Mouse (Mus musculus) layer of hippocampus, adult 8-10 months (tissue): ENCODE measurements at regions not wholly inside any gene's neighbourhood (a gene's known extent, or its start where the extent isn't known, plus 50 kb on each side); places are given as distances from the start of the nearest gene placed in this dataset.

Experiments
- DNase-seq, 2 experiments: peaks; one replicate each; pipeline ENCODE4 v3.0.0; 2022; ENCODE audit warnings: low spot score in 2 of 2

DNA sequence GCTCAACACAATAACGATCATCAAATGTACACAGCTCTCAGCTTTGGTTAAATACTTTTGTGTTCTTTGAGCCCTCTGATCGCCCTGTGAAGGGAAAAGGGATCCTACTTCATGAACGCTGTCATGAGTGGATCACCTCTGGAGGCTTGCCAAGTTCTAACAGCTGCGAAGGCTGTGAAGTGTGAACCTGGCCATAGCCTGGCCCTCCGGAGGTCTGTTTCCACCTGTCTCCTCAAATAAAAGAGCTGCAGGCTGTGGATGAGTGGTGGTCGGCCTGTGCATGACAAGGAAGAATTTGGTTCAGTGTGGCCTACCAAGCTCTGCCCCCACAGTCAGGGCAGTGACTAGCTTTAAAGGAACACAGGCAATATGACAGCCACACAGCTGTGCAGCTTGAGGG, 122.0 kb downstream of the Gm12728 start:
- no peak for DNase-seq

DNA sequence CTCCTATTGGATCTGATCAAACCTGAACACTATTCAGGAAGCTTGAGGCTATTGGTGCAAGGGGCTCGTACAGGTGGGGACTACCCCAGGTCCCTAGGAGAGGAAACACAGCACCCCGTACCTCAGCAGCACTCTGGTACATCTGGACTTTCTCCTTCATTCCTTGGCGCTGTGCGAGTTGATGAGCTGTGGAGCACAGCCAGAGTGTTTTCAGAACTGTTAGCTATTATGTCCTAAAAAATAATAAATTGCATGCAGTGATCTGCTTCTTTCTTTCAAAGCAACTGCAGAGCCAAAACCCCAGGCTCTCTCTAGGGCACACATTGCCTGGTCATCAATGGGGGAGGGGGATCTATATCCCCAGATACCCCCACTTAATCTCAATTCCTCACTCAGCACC, 122.6 kb downstream of the Gm12728 start:
- DNase-seq: no peak

DNA sequence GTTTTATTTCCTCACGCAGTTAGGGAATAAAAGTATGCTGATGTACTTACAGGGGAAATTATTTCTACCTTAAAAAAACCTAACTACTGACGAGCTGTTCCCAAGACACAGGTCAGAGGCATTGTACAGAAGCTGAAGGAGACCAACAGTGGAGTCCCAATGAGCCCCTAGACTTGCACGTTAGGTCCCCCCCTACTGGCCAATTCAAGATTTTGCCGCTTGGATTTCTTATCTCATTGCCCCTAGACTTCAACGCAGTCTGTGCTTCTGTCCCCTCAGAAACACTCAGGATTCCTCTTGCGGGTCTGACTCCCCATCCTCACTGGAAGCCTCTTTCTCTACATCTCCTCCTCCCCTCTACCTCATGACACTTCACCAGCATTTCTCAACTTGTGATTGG, 125.3 kb downstream of the Gm12728 start:
- DNase-seq: peak; percentile 18 to 35

DNA sequence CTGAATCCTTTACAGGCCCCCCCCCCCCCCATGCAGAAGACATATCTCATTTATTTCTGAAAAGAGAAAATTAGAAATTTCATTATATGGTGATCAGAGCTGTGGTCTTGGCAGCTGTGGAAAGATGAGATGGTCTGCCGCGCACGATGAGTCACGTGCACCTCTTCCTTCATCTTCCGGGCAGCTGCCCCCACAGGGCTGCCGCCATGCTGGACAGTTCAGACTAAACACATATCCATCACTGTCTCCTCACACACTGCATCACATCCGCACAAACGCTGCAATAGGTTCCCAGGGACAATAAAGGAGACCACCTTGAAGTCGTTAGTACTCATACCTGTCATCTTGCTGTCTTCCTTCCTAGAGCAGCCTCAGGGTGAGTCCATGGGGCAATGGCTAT, 126.6 kb downstream of the Gm12728 start:
- no peak for DNase-seq

DNA sequence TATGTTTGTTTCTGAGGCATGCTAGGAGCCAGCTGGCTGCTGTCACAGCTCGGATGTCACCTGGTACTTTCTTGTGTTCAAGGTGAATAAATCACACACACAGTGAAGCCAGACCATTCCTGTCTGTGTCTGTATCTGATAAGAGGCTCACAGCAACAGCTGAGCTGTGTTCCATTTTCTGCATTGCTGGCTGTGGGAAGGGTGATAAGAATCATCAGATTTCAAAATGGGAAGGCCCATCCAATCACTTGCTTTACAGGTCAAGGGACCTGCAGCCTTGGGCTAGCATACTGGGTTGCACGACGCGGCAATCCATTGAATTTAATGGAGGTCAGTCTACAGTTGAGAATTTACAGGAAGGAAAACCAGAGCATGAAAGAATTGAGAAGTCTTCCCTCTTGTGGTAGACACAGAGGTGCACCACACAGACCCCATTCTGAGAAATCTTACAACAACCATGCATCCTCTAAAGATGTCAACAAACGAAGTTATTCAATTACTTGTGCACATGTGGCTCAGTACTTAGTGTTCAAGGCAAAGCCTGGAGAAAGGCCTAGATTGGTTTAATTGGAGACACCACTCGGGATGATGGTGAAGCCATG, 135.2 kb downstream of the Gm12728 start:
- DNase-seq: no peak

DNA sequence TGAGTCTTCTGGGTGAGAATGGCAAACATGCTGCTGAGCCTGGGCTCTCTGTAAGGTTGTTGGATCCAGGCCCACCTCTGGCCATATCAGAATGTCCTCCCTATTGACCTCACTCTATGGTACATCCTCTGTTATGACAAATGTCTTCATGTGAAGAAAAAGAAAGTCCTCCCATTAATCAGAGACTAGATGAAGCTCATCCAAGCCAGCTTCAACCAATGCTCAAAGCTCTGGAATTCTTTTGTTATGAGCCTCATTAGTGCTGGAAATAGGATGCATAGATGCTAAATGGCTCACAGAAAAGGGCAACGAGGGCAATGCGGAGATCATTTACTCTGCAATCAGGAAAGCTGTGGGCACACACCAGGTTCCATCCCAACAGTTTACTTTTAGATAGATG, 135.8 kb downstream of the Gm12728 start:
- no peak for DNase-seq

DNA sequence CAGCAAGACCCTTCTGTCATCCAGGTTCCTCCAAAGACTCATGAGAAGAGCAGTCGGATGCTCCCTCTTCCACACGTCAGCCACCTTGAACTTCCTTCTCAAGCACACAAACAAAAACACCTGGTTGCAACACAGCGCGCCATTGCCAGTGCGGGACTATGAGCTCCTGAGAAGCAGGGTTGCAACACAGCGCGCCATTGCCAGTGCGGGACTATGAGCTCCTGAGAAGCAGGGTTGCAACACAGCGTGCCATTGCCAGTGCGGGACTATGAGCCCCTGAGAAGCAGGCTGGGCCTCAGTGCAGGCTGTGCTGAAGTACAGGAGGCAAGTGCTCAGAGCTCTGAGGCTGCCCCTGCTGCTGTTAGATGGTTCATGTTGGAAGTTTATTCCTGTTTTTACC, 140.0 kb downstream of the Gm12728 start:
- DNase-seq: no peak

DNA sequence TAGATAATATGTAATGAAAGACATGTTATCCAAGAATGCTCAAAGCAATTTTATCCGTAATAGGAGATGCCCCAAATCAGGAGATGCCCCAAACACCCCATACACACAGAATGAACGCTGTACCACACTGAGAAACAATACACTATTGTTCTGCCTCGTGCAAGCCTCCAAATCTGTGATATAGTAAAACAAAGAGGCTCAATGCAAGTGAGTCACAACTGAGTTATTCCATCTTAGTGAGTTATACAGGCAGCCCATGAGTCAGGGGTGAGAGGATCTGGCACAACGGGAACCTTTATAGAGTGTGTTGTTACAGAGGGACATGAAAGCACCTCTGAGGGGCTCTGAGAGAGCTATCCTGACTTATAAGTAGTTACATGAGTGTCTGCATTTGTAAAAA, 145.3 kb downstream of the Gm12728 start:
- DNase-seq: no peak

DNA sequence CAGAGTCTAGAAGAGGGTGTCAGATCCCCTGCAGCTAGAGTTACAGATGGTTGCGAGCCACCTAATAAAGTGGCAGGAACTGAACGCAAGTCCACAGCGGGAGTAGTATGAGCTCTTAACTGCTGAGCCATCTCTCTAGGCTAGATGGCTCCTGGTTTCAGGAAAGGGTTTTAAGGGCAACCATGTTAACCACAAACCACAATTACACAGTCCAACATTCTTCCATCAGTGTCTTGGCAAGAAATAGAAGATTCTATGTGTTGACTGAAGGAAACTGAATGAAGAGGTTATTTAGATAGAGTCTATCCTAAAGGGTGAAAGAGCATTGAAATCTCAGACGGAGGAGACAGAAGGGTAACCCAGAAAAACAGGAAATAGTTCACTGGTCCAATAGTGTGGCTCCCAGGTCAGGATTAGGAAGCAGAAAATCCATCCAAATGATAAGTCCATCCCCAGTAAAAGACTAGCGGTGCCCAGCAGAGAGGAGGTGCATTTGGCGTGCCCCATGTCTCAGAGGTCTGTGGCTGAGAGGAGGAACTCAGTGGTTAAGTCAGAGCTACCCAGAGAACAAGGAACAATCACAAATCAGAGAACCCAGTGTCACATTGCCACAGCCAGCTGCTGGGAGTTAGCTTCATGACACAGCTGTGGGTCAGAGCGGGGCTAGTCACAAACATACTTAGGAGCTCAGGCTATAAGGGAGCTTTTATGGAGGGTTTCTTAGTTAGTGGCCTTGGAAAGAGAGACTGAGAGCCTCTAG, 147.3 kb downstream of the Gm12728 start:
- peak; percentile 14 to 15 for DNase-seq

DNA sequence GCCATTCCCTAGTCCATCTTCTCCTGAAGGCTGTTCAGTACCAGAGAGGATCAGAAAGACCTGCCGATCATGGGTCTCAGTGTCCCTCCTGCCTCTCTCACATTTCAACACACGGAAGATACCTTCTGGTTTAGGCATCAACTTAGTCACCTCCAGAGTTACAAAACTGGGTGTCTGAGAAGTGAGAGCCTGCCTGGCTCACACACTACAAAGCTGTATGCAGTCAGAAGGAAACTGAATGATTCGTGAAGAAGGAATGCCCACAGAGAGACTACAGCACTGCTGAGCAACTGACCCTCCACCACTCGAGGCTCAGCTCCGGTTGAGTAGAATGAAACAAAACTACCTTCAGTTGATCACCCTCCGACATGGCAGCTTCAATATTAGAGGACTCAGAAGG, 147.9 kb downstream of the Gm12728 start:
- DNase-seq: no peak

DNA sequence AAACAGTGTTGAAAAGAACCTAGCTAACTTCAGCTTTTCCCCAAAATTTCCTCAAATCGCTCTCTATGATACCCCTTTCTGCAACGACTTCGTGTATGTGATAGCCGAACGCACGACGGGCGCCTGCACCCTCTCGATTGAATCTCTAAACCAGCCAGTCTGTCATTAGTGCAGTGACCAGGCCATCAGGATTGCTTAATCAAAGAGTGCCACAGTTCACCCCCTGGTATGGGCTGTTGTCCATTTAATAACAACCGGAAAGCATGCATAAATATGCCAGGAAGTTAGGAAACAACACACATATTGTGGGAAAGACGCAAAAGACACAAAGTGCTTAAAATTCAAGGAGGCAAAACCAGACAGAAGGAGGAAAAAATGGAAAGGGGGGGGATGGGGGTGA, 149.2 kb downstream of the Gm12728 start:
- DNase-seq: no peak

DNA sequence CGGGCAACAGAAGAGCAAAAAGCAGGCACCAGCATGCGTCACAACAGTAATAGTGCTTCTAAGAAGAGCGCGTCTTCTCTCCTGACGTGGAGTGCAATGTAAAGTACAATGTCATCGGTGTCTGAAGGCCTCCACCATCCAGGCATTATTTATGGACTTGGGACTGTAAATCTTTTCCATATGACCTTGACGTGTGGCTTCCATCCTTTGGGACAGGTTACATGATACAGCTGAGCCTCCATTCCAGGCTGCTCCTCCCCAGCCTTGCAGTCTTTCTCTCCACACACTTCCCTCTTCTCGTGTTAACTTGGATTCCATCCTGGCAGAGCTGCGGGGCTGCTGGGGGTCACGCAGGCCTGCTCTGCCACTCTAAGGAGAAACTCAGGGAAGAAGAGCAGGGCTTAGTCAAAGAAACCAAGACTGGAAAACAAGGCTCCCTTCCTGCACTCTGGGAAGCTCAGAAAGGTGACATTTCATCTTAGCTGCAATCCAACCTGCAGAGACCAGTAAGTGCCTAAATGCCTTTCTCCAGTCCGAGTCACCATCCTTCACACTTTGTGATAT, 150.0 kb downstream of the Gm12728 start:
- DNase-seq: no peak

DNA sequence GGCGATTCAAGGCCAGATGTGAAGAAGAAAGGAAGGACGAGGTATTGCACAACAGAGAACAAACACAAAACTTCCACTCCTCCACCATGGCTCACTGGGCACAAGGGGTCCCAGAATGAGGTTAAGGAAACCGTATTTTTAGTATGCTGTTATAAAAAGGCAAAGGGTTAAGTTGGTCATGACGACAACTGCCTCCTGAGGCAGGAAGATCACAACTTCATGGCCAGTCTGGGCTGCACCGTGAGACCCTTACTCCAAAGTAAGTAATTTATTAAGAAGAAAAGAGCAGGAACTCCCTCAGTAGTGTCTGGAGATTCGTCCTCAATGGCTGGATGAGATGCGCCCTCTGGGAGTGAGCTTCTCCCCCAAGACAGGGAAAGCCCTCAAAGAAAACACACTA, 151.2 kb downstream of the Gm12728 start:
- no peak for DNase-seq

DNA sequence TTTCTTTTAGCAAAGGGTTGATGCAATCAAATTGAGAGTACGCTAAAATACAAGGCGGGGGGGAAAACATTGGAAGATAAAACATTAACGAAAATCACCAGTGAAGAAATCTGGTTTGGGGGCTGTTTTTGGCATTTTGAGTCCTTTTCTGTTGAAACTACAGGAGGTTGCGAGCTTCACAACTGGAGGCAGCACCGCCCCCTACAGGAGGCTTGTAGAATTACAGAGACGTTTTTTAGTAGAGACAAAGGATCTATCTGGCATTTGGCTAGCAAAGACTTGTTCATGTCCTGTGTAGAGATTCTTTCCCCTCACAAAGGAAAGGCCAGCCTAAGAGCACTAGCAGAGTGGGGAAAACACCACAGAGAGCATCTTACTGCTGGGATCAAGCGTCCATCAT, 152.1 kb downstream of the Gm12728 start:
- DNase-seq: peak; percentile 7 to 28

DNA sequence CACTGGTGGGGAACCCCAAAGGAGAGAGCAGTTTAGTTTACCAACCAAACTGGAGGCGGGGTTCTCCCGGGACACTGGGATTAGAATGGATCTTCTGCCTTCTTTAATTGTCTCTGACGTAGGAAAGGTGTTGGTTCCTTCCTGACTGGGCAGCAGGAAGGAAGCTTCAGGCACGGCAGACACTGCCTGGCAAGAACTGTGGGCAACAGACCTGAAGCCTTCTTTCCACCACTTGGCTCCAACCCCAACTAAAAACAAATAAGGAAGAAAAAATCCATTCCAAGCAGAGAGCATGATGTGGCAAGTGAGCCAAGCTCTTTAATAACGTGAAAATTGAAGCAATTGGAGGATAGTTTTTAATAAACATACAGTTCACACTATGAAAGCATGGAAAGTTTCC, 155.3 kb downstream of the Gm12728 start:
- no peak for DNase-seq

DNA sequence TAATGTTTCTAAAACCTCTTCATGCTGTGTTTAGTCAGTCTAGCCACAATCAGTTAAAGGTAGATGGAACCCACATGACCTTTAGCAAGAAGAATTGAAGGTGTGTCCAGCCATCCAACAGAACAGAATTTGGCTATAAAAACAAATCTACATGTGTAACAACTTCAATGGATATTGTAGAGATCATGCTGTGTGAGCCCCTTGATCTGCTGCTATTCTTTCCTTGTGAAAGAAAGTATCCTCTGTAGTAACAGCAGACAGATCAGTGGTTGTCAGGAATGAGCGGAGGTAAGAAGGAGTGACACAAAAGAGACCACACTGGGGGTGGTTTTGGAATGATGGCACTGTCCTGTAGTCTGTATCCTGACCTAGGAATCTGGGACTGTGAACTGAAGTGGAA, 156.3 kb downstream of the Gm12728 start:
- DNase-seq: no peak

DNA sequence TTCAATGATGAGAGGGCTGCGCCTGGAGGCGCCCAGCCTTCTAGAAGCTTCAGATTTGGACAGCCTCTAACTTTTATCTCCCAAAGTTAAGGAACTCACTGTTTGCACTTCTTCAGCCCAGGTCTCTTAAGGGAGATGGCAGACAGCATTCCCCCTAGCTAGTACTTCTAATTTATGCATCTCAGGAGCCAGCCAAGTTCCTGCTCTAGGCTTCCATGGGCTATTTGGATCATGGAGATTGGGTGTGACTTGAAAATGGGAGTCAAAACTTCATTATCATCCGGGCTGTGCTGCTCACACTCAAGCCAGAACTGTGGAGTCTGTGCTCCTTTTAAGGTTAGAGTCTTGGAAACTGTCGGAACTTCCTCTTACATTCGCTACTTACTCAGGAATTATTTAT, 158.7 kb downstream of the Gm12728 start:
- DNase-seq: no peak

DNA sequence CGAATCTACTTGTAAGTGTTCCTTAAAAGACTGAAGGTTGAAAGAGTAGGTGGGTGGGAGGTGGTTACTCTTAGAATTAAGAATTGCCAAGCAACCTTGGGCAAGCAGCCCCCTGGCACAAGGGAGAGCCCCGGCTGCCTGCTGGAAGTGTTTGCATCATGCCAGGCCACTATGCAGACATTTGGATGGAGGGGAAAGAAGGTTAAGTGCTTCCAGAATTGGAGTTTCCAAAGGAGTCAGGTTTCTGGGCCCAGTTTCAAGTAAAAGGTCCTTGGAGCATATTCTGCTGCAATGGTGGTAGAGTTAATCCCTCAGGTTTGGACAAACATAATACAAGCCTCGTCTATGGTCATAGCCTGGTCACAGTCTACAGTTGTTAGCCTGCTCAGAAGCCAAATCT, 162.7 kb downstream of the Gm12728 start:
- DNase-seq: no peak

DNA sequence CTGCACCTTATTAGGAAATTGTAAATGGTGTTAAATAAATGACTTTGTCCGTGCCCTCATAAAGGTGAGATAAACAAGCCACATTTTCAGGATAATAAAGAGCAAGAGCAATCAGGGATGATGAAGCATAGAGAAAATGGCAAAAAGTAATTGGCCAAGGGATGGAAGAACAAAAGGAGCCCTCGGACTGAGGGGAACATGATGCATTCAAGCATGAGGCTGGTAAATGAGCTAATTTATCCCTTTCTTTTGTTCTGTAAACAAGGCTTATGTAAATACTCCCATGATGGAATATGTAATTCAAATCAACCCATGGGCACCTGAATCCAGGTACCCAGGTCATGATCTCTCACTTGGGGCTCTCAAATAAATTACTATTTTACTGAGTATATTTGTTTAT, 166.8 kb downstream of the Gm12728 start:
- DNase-seq: no peak

DNA sequence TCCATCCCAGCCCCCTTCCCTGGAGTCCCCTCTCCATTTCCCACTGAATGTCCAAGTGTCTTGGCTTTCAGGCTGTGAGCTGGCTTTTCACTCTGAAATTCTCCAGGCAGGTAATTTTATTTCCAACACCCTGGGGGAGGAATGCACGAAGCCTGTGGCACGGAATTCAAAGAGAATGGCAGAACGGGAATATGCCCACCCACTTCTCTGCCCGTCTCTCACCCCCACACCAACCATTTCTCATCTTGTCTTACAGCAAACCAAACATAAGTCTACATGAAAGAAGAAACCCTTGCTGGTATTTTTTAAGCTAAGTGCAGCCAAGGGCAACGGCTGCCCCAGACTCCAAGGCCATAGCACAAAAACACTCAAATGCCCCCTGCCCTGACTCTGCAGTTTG, 168.7 kb downstream of the Gm12728 start:
- no peak for DNase-seq

DNA sequence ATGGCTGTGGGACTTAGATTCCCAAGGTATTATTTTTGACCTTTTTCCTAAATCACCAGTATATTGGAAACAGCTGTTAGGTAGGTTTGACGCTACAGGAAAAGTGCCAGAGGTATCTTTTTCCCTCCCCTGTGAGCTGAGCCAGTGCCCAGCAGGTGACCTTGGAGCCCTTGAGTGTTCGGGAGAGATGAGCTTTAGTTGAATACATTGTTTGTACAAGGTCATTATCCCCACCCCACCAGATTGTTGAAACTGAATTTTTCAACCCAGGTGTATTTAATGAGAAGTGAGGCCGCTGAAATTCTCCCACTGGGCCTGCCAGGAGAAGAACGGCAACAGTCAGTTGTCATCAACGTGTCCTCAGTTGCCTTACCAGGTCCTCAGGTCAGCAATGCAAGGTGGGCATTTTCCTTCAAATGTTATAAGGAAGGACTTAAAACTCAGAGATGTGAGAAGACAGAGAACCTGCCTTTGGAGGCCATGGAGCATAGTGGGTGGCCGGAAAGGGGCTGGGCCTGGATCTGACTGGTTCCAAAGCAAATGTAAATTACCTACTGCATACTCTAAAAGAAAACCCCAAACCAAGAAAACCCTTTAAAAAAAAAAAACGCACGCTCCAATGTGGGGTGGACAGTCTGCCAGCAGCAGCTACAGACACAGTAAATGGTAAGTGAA, 172.2 kb downstream of the Gm12728 start:
- no peak for DNase-seq

DNA sequence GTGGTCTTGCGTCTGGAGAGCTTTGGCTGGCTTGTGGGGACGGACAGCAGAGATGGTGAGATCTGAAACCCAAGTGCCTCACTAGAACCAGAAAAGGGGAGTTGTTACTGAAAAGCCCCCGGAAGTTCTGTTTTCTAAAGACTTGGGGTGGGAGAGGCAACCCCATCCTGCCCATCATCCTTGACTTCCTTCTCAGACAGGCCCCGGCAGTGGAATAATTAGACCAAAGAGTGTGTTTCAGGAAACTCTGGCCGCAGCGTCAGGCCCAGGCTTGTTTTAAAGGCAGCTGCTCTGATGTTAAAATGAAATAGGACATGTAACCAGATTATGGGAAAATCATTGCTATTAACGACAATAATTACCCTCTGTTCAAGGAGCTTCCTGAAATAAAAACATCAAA, 172.9 kb downstream of the Gm12728 start:
- DNase-seq: no peak

DNA sequence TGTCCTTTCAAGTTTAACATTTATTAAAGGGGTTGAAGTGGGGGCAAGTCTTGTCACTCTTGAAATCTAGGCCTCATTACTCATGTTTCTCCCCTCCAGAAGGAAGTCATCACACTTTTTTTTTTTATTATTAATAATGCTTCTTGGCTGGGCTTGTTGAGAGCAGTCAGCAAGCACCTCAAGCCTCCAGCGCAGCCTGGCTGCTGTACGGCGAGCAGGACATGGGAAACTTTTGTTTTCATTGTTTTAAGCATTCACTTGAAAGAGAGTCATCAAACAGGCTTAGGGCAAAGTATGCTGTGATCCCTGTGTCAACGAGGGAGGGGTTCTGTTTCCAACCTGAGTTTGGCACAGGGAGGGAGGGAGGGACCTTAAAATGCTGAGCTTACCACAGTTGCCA, 178.7 kb downstream of the Gm12728 start:
- no peak for DNase-seq
